Mouse (Mus musculus) kidney, adult 10 weeks (tissue): Measurements from ENCODE around the gene Hist1h1c. TPM values are rescaled to one million over a fixed set of nuclear protein-coding genes. Genes with fewer than 3 reads are reported as not detected.

Experiments used
- polyA plus RNA-seq: library from polyadenylated mRNA; stranded (reverse); fragments of 350-450 nt; fragmentation: Illumina TruSeq; extraction: RNeasy Lipid Tissue Mini Kit (QIAGEN cat#74804); gene quantifications from one replicate; pipeline ENCODE4 v1.2.3, GENCODE M21; 2014; ENCODE audit warnings: low read depth, low replicate concordance

Hist1h1c gene
- polyA plus RNA-seq, 1 experiment from 2014 or later = 67.6 TPM

Other genes starting within 250 kb of the Hist1h1c start
- not detected for gene Btn2a2, start 250.0 kb upstream of the Hist1h1c start, polyA plus RNA-seq
- gene Hist1h4h, start 207.8 kb upstream of the Hist1h1c start, polyA plus RNA-seq = not detected
- gene Hist1h2af, start 204.9 kb upstream of the Hist1h1c start, polyA plus RNA-seq = not detected
- gene Hist1h3g, start 203.4 kb upstream of the Hist1h1c start, polyA plus RNA-seq = not detected
- 1.2 TPM for gene Hist1h2bh, start 195.4 kb upstream of the Hist1h1c start, polyA plus RNA-seq
- not detected for gene Hist1h3f, start 194.8 kb upstream of the Hist1h1c start, polyA plus RNA-seq
- not detected for gene Hist1h4f, start 187.2 kb upstream of the Hist1h1c start, polyA plus RNA-seq
- 3.8 TPM for gene Hist1h1d, start 185.5 kb upstream of the Hist1h1c start, polyA plus RNA-seq
- gene Hist1h3e, start 176.4 kb upstream of the Hist1h1c start, polyA plus RNA-seq = not detected
- gene Hist1h2ae, start 167.6 kb upstream of the Hist1h1c start, polyA plus RNA-seq = not detected
- gene Hist1h2bg, start 167.4 kb upstream of the Hist1h1c start, polyA plus RNA-seq = not detected
- not detected for gene Hist1h2bf, start 164.6 kb upstream of the Hist1h1c start, polyA plus RNA-seq
- gene Hist1h2ad, start 164.4 kb upstream of the Hist1h1c start, polyA plus RNA-seq = not detected
- 0.49 TPM for gene Hist1h3d, start 163.0 kb upstream of the Hist1h1c start, polyA plus RNA-seq
- 0.40 TPM for gene Hist1h4d, start 157.2 kb upstream of the Hist1h1c start, polyA plus RNA-seq
- 17.8 TPM for gene Hist1h2be, start 117.7 kb upstream of the Hist1h1c start, polyA plus RNA-seq
- gene Hist1h1e, start 116.2 kb upstream of the Hist1h1c start, polyA plus RNA-seq = 7.7 TPM
- gene Hist1h2ac, start 54.9 kb upstream of the Hist1h1c start, polyA plus RNA-seq = 3.4 TPM
- gene Hist1h2bc, start 54.6 kb upstream of the Hist1h1c start, polyA plus RNA-seq = 366 TPM
- gene Hist1h1t, start 43.0 kb upstream of the Hist1h1c start, polyA plus RNA-seq = not detected
- 6.6 TPM for gene Hist1h4c, start 40.4 kb upstream of the Hist1h1c start, polyA plus RNA-seq
- gene Hfe, start 28.0 kb upstream of the Hist1h1c start, polyA plus RNA-seq = 29.7 TPM
- not detected for gene Hist1h3c, start 6.8 kb downstream of the Hist1h1c start, polyA plus RNA-seq
- gene Hist1h2bb, start 7.9 kb downstream of the Hist1h1c start, polyA plus RNA-seq = not detected
- not detected for gene Hist1h2ab, start 12.3 kb downstream of the Hist1h1c start, polyA plus RNA-seq
- gene Hist1h3b, start 13.5 kb downstream of the Hist1h1c start, polyA plus RNA-seq = not detected
- not detected for gene Hist1h4b, start 18.2 kb downstream of the Hist1h1c start, polyA plus RNA-seq
- gene Hist1h4a, start 22.4 kb downstream of the Hist1h1c start, polyA plus RNA-seq = not detected
- gene Hist1h3a, start 23.6 kb downstream of the Hist1h1c start, polyA plus RNA-seq = not detected
- gene Hist1h1a, start 24.9 kb downstream of the Hist1h1c start, polyA plus RNA-seq = not detected
- gene Trim38, start 31.1 kb downstream of the Hist1h1c start, polyA plus RNA-seq = not detected
- gene Slc17a2, start 68.2 kb downstream of the Hist1h1c start, polyA plus RNA-seq = 23.4 TPM
- 577 TPM for gene Slc17a3, start 100.6 kb downstream of the Hist1h1c start, polyA plus RNA-seq
- 1,038 TPM for gene Slc17a1, start 128.9 kb downstream of the Hist1h1c start, polyA plus RNA-seq
- 3.4 TPM for gene Slc17a4, start 176.2 kb downstream of the Hist1h1c start, polyA plus RNA-seq
- not detected for gene Hist1h2ba, start 195.3 kb downstream of the Hist1h1c start, polyA plus RNA-seq
- gene Hist1h2aa, start 195.7 kb downstream of the Hist1h1c start, polyA plus RNA-seq = not detected